Mouse (Mus musculus): ENCODE measurements at regions not wholly inside any gene's neighbourhood (a gene's known extent, or its start where the extent isn't known, plus 50 kb on each side); places are given as distances from the start of the nearest gene placed in this dataset.
"Not testable (repeated sequence)": the region's sequence is repeated elsewhere in the genome, so short reads cannot be mapped to it uniquely, and the experiment has no call there.

DNA sequence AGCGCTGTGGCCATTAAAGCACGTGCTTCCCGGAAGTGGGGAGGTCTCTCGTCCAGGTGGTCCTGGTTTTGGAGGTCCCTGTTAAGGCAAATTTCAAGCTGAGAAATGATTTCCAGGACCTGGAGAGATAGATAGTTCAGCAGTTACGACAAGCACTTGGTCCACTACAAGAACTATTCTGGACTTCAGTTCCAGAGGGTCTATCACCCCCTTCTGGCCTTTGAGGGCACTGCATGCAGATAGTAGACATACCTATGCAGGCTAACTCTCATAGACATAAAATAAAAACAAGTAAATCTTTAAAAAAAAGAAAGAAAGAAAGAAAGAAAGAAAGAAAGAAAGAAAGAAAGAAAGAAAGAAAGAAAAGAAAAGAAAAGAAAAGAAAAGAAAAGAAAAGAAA lies 415.2 kb upstream of the Cdh5 start:
- not testable (repeated sequence) for H3K4me1 ChIP-seq (replicated peaks); ATAC-seq (ENCODE audit: insufficient number of reproducible peaks, insufficient read depth, low FRiP score, low TSS enrichment, low read depth); H3K4me3 ChIP-seq (replicated peaks); H3K27me3 ChIP-seq; H3K9me3 ChIP-seq; H3K4me2 ChIP-seq; H3K9ac ChIP-seq (replicated peaks); H3K27ac ChIP-seq; H3K36me3 ChIP-seq
- 81% methylated on average over 5 of the region's 5 CpGs for WGBS

DNA sequence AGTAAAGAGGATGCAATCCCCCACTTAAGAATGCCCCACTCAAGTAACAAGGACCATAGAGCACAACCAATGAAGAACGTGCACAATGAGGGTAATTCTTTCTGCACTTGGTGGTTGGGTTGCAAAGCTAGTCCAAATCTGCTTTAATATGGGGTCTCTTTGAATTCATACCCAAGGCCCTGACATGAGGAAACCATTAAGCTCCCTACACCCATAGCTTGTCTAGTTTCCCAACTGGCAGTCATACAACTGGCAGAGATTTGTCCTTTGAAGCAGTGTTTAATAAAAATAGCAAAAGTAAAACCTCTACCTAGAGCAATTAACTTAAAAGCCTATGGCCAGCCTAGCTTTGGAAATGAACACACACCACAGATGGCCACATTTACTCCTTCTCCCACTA lies 411.0 kb upstream of the Cdh5 start:
- Histone ChIP-seq H3K9ac (replicated peaks) (no peak overlapping the region), H3K4me1 (replicated peaks) (peaks cover 17% of the 10 kb centered on the region), H3K4me2 (no peak overlapping the region), H3K27ac (peak overlapping the region; percentile 50), H3K36me3 (no peaks in the 10 kb centered on the region), H3K4me3 (replicated peaks) (no peak overlapping the region), H3K27me3 (no peaks in the 10 kb centered on the region), H3K9me3 (no peaks in the 10 kb centered on the region)
- ATAC-seq (ENCODE audit: insufficient number of reproducible peaks, insufficient read depth, low FRiP score, low TSS enrichment, low read depth) = no peak
- WGBS = 57% methylated on average over 1 of the region's 1 CpGs

DNA sequence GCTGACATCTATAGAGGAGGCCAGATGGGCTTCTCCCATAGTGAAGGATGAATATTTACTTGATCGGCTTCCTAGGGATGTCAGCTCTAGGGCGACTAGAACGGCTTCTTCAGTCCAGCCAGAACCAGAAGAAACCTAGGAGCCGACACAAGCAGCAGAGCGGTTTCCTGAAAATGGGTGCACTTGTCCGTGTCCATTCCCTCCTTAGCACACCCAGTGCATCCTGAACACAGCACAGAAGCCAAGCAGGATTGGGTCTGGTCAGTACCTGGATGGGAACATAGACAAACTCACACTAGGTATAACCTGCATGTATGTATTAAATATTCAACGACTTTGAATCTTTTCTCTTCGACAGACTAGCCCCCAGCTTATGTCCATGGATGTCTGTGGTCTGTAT lies 407.9 kb upstream of the Cdh5 start:
- Histone ChIP-seq H3K4me2 (no peak overlapping the region), H3K9me3 (0 out of 2 replicates have a peak, but pooled peaks cover 3% of the 10 kb centered on the region), H3K36me3 (no peaks in the 10 kb centered on the region), H3K27me3 (no peaks in the 10 kb centered on the region), H3K4me3 (replicated peaks) (no peak overlapping the region), H3K4me1 (replicated peaks) (peaks cover 17% of the 10 kb centered on the region), H3K9ac (replicated peaks) (no peak overlapping the region), H3K27ac (no peak overlapping the region)
- ATAC-seq (ENCODE audit: insufficient number of reproducible peaks, insufficient read depth, low FRiP score, low TSS enrichment, low read depth) = no peak
- 93% methylated on average over 8 of the region's 8 CpGs for WGBS

DNA sequence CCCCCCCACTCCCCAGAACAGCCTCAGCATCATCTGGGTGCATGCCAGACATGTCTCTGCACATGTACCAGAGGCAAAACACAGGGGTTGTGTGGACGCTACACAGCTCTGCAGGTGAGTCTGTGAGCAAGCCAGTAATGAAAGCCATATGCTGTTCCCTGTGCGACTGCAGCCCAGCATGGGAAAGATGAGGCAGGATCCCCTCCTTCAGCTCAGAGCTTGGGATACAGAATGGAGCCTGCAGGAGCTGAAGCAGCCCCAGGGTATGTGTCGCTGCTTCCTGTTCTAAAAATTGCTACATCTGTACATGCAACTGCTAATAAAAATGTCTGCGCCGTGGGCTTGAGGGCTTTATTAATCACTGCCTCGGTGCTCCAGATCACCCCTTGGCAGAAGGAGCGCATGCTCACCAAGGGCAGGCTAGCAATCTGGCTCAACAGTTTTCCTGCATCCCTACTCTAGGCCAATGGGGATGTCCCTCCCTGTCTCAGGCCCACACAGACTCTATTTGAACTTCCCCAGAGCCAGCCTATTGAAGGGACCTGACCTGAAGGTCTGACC lies 407.0 kb upstream of the Cdh5 start:
- 13% methylated on average over 7 of the region's 7 CpGs for WGBS
- H3K4me1 ChIP-seq (replicated peaks) = peaks cover 17% of the 10 kb centered on the region
- no peaks in the 10 kb centered on the region for H3K27me3 ChIP-seq
- 0 out of 2 replicates have a peak, but pooled peaks cover 3% of the 10 kb centered on the region for H3K9me3 ChIP-seq
- H3K4me2 ChIP-seq = peak overlapping the region; percentile 28
- H3K27ac ChIP-seq = peak overlapping the region; percentile 81
- peak; percentile 92 for ATAC-seq (ENCODE audit: insufficient number of reproducible peaks, insufficient read depth, low FRiP score, low TSS enrichment, low read depth)
- H3K4me3 ChIP-seq (replicated peaks) = no peak overlapping the region
- no peaks in the 10 kb centered on the region for H3K36me3 ChIP-seq
- H3K9ac ChIP-seq (replicated peaks) = no peak overlapping the region

DNA sequence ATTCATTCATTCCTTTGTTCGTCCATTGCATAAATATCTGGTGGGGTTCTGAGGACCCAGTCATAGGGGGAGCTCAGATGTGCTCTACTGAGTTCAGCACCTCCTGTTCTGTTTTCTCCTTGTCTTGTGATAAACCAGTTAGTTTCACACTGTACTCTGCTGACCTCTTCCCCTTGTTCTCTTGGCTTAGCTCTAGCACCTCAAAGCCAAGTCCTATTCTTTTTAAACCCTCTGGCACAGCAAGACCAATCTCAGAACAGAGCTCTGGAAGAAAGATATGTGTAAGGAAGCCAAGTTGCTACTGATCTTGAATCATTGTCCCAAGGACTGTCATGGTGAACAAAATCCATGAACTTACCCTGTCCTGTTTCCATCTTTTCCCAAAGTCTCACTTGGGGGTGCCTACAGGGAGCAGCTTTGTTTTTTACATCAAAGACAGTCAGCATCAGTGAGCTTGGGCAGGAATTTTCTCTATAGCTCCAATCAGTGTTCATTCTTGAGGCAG lies 402.4 kb upstream of the Cdh5 start:
- WGBS = 88% methylated on average over 1 of the region's 1 CpGs
- no peak overlapping the region for H3K27ac ChIP-seq
- 0 out of 2 replicates have a peak, but pooled peaks cover 3% of the 10 kb centered on the region for H3K9me3 ChIP-seq
- peaks cover 9% of the 10 kb centered on the region for H3K4me1 ChIP-seq (replicated peaks)
- H3K36me3 ChIP-seq = no peaks in the 10 kb centered on the region
- H3K27me3 ChIP-seq = no peaks in the 10 kb centered on the region
- ATAC-seq (ENCODE audit: insufficient number of reproducible peaks, insufficient read depth, low FRiP score, low TSS enrichment, low read depth) = no peak
- no peak overlapping the region for H3K9ac ChIP-seq (replicated peaks)
- no peak overlapping the region for H3K4me3 ChIP-seq (replicated peaks)
- no peak overlapping the region for H3K4me2 ChIP-seq

DNA sequence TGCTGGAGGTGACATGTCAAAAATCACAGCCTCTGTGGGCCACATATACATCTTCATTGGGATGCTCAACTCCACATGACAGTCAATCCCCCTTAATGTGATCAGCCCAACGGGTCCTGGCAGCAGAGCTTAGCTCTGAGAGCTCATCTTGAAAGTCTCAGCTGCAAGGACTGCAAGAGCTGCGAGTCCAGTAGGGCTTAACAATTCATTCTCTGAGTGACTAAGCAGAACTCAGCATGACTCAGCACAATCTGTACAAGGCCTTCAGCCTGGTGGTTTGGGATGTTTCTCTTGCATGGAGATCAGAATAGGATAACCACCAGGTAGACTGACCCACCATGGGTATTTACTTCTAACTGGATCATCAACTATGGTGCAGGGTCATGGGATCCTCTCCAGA lies 399.2 kb upstream of the Cdh5 start:
- WGBS = 77% methylated on average over 2 of the region's 2 CpGs

DNA sequence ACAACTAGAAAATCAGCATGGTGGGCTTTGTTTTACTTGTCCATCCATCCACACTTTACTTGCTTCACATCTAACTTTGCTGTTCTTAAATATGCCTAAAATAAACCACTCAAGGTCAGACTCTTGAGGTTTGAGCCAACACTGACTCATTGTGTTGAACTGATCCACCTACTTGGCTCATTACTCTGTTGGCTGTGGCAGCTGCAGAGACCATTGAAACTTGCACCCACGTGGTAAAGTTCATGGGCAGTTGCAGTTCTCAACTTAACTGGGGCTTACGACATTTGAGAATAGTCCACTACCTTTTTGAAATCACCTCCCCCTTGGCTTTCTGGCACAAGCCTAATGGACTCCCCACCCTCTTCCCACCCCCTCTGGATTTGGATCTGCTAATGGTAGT lies 395.3 kb upstream of the Cdh5 start:
- no peak overlapping the region for H3K4me3 ChIP-seq (replicated peaks)
- H3K4me2 ChIP-seq = no peak overlapping the region
- no peaks in the 10 kb centered on the region for H3K27me3 ChIP-seq
- no peak for ATAC-seq (ENCODE audit: insufficient number of reproducible peaks, insufficient read depth, low FRiP score, low TSS enrichment, low read depth)
- no peak overlapping the region for H3K9ac ChIP-seq (replicated peaks)
- H3K9me3 ChIP-seq = peaks cover 6% of the 10 kb centered on the region; the same call in 1 of the 2 replicates
- no peaks in the 10 kb centered on the region for H3K4me1 ChIP-seq (replicated peaks)
- no peak overlapping the region for H3K27ac ChIP-seq
- no peaks in the 10 kb centered on the region for H3K36me3 ChIP-seq
- WGBS = 77% methylated on average over 2 of the region's 2 CpGs

More for the DNA sequence above, 399.2 kb upstream of the Cdh5 start:
- no peak for ATAC-seq (ENCODE audit: insufficient number of reproducible peaks, insufficient read depth, low FRiP score, low TSS enrichment, low read depth)
- Histone ChIP-seq H3K27me3 (no peaks in the 10 kb centered on the region), H3K9ac (replicated peaks) (no peak overlapping the region), H3K4me2 (no peak overlapping the region), H3K36me3 (no peaks in the 10 kb centered on the region), H3K4me3 (replicated peaks) (no peak overlapping the region), H3K4me1 (replicated peaks) (no peaks in the 10 kb centered on the region), H3K27ac (no peak overlapping the region), H3K9me3 (peaks cover 9% of the 10 kb centered on the region; the same call in 1 of the 2 replicates)

DNA sequence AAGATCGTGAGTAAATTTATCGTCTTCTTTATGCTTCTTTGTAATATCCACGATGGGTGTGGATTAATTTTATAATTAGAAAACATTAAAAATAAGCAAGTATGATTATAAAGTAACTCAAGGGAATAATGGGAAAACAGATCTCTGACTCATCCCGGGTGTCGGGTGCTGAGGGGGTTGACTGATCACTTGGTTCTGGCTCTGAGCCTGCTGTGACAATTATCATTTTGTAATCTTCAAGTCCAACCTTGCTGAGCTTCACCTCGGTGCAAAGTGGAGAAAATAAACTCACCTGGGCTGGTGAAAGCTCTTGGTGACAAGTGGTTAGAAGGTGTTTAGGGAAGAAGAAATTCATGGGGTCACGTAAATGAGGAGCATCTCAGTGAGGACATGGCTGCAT lies 390.6 kb upstream of the Cdh5 start:
- not testable (repeated sequence) for H3K9ac ChIP-seq (replicated peaks); H3K27me3 ChIP-seq; ATAC-seq (ENCODE audit: insufficient number of reproducible peaks, insufficient read depth, low FRiP score, low TSS enrichment, low read depth); H3K9me3 ChIP-seq; H3K4me3 ChIP-seq (replicated peaks); H3K27ac ChIP-seq; H3K4me2 ChIP-seq; H3K4me1 ChIP-seq (replicated peaks); H3K36me3 ChIP-seq
- 86% methylated on average over 7 of the region's 7 CpGs for WGBS

DNA sequence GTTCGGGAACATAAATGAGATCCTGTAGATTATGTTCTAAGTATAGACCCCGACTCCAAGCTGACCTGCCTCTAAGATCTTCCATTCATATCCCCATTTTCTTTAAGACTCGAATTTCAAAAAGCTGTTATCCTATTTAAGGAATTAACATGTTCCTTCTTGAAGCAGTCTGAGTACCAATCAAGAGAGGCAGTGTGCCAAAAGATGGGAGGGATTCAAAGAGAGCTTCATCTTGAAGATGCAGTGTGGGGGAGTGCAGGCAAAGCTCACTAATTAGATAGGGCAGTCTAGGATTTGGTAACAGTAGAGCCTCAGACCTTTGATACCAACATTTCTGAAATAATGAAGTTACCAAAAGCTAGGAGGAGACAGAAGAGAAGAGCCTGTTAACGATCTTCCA lies 383.7 kb upstream of the Cdh5 start:
- Histone ChIP-seq H3K4me3 (replicated peaks) (no peak overlapping the region), H3K27ac (no peak overlapping the region), H3K36me3 (no peaks in the 10 kb centered on the region), H3K9ac (replicated peaks) (no peak overlapping the region), H3K4me2 (no peak overlapping the region), H3K4me1 (replicated peaks) (no peaks in the 10 kb centered on the region), H3K9me3 (peaks cover 5% of the 10 kb centered on the region; the same call in 1 of the 2 replicates), H3K27me3 (no peaks in the 10 kb centered on the region)
- no peak for ATAC-seq (ENCODE audit: insufficient number of reproducible peaks, insufficient read depth, low FRiP score, low TSS enrichment, low read depth)
- WGBS = 75% methylated on average over 4 of the region's 4 CpGs

DNA sequence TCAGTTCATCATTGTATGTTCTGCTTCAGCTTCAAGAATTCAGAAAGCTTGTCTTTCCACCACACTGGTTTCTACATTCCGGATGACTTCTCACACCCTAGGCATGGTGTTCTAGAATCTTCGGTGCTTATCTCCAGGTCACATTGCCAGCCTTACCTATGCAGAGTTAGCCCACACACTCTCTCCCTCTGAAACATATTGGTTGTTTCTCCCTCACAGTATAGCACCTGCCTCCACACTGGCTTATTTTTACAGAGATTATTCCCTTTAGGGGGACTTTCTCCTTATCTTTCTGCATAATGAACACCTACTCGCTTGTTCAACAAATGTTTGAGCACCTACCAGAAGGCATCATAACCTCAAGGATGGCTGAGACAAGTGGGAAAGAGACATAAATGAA lies 368.0 kb upstream of the Cdh5 start:
- Histone ChIP-seq H3K27ac (no peak overlapping the region), H3K4me2 (no peak overlapping the region), H3K9me3 (no peaks in the 10 kb centered on the region), H3K4me1 (replicated peaks) (no peaks in the 10 kb centered on the region), H3K9ac (replicated peaks) (no peak overlapping the region), H3K4me3 (replicated peaks) (no peak overlapping the region), H3K36me3 (no peaks in the 10 kb centered on the region), H3K27me3 (no peaks in the 10 kb centered on the region)
- no peak for ATAC-seq (ENCODE audit: insufficient number of reproducible peaks, insufficient read depth, low FRiP score, low TSS enrichment, low read depth)
- WGBS = 93% methylated on average over 3 of the region's 3 CpGs

DNA sequence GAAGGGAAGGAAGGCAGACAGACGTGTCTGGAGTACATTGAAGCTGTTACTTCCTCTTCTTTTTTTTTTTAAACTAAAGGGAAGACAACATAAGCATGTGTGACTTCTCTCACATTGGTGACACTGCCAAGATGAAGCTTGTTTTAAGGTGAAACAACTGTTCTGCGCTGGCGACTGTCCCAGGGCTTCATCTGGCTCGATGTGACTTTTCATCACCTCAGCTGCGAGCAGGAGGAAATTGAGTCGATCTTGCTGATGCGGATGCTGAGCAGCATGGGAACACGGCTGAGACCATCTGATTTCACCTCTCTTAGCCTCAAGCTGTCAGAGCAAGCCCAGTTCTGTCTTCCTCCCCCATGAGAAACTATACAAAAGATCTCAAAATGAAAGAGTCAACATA lies 363.1 kb upstream of the Cdh5 start:
- ATAC-seq (ENCODE audit: insufficient number of reproducible peaks, insufficient read depth, low FRiP score, low TSS enrichment, low read depth) = no peak
- no peaks in the 10 kb centered on the region for H3K9me3 ChIP-seq
- no peak overlapping the region for H3K4me2 ChIP-seq
- peaks cover 13% of the 10 kb centered on the region for H3K4me1 ChIP-seq (replicated peaks)
- H3K27me3 ChIP-seq = no peaks in the 10 kb centered on the region
- no peak overlapping the region for H3K4me3 ChIP-seq (replicated peaks)
- no peaks in the 10 kb centered on the region for H3K36me3 ChIP-seq
- H3K27ac ChIP-seq = no peak overlapping the region
- 60% methylated on average over 8 of the region's 8 CpGs for WGBS
- H3K9ac ChIP-seq (replicated peaks) = no peak overlapping the region

DNA sequence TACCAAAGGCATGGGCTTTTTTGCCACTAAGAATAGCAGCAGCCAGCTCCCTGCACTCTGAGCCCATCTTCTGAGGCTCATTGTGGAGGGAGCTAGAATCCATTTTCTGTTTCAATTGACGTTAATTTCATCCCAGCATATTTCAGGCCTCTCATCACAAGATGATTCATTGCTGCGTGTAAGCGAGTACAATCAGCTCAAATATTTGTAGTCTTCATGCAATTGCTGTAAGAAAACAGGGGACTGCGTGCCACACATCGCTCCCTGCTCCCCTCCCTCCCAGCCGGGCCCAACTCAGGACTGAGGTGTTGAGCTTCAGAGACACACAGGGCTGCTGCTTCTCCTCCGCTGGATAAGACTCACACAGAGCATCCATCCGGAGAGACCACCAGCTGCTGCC lies 360.0 kb upstream of the Cdh5 start:
- no peak for ATAC-seq (ENCODE audit: insufficient number of reproducible peaks, insufficient read depth, low FRiP score, low TSS enrichment, low read depth)
- H3K27me3 ChIP-seq = no peaks in the 10 kb centered on the region
- 72% methylated on average over 8 of the region's 8 CpGs for WGBS

More for the DNA sequence above, 360.0 kb upstream of the Cdh5 start:
- H3K4me1 ChIP-seq (replicated peaks) = peaks cover 17% of the 10 kb centered on the region
- no peaks in the 10 kb centered on the region for H3K36me3 ChIP-seq
- no peak overlapping the region for H3K9ac ChIP-seq (replicated peaks)
- no peaks in the 10 kb centered on the region for H3K9me3 ChIP-seq
- no peak overlapping the region for H3K27ac ChIP-seq
- H3K4me2 ChIP-seq = no peak overlapping the region
- H3K4me3 ChIP-seq (replicated peaks) = no peak overlapping the region

Measured in limb, embryonic 12.5 days (tissue).